Comparison of ENCODE assay signal across 8 mouse cellular contexts in the genomic region with DNA sequence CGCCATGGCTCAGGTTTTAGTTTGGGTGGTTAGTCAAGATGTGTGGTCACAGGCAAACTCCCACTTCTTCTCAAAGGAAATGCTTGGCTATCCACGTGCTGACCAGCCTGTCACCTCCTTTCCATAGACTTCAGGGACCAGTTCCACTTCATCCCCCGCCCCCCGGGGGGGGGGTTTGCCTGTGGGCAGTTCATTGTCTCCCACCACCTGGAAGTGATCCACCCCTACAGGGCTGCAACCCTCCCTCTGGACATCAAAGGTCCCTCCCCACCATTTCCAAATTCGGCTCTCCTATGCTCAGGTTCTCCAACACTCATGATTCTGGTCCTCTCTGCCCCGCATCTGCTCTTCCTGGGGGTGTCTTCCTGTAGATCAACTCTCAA. TPM values are rescaled to one million over a fixed set of nuclear protein-coding genes. Genes with fewer than 3 reads are reported as not detected.
A peak's percentile ranks its signal among the peaks of the same experiment; 100 is the strongest.
DNase-seq lines count a peak whose midpoint lies in the region; ATAC-seq lines count a peak whose summit lies in the region.

No protein-coding gene starts in this region.

- H3K4me1 ChIP-seq in kidney, embryonic 15.5 days: peaks cover 34% of the 10 kb centered on the region
- H3K4me1 ChIP-seq in hindbrain, embryonic 10.5 days (replicated peaks): peaks cover 21% of the 10 kb centered on the region
- peaks cover 16% of the 10 kb centered on the region for H3K4me1 ChIP-seq in midbrain, embryonic 10.5 days

- 0% methylated on average over 5 of the region's 6 CpGs for WGBS in kidney, embryonic 15.5 days
- WGBS in hindbrain, embryonic 10.5 days: 4% methylated on average over 6 of the region's 6 CpGs
- WGBS in midbrain, embryonic 10.5 days: 4% methylated on average over 6 of the region's 6 CpGs

- H3K36me3 ChIP-seq in kidney, embryonic 15.5 days: no peaks in the 10 kb centered on the region
- no peaks in the 10 kb centered on the region for H3K36me3 ChIP-seq in hindbrain, embryonic 10.5 days
- H3K36me3 ChIP-seq in midbrain, embryonic 10.5 days: no peaks in the 10 kb centered on the region

- peak overlapping the region; percentile 73 for H3K4me3 ChIP-seq in kidney, embryonic 15.5 days (replicated peaks)
- peak overlapping the region; percentile 64 for H3K4me3 ChIP-seq in hindbrain, embryonic 10.5 days
- peak overlapping the region; percentile 69 for H3K4me3 ChIP-seq in midbrain, embryonic 10.5 days

- H3K27ac ChIP-seq in kidney, embryonic 15.5 days: peak overlapping the region; percentile 90
- H3K27ac ChIP-seq in hindbrain, embryonic 10.5 days: peak overlapping the region; percentile 87
- H3K27ac ChIP-seq in midbrain, embryonic 10.5 days (replicated peaks): peak overlapping the region; percentile 85

- H3K9ac ChIP-seq in kidney, embryonic 15.5 days: peak overlapping the region; percentile 75

- no peak for DNase-seq in kidney, postnatal 25 days
- DNase-seq in hindbrain, embryonic 10.5 days (ENCODE audit: low spot score): peak; percentile 40
- DNase-seq in midbrain, embryonic 10.5 days (ENCODE audit: low spot score): no peak
- no peak for DNase-seq in thymus, postnatal 14 days
- no peak for DNase-seq in urinary bladder, postnatal 36 days (ENCODE audit: low spot score in 2 of 2)
- DNase-seq in testis, postnatal 10 days (ENCODE audit: low spot score): no peak

- H3K27me3 ChIP-seq in kidney, embryonic 15.5 days: no peaks in the 10 kb centered on the region
- H3K27me3 ChIP-seq in hindbrain, embryonic 10.5 days (ENCODE audit: insufficient read depth, poor library complexity, severe bottlenecking): peaks cover 21% of the 10 kb centered on the region
- H3K27me3 ChIP-seq in midbrain, embryonic 10.5 days (ENCODE audit: low read depth, poor library complexity, severe bottlenecking): peaks cover 32% of the 10 kb centered on the region

- ATAC-seq in kidney, embryonic 15.5 days (replicated peaks; ENCODE audit: low FRiP score): peak; percentile 54
- peak; percentile 30; the same call in 1 of the 2 replicates for ATAC-seq in common myeloid progenitor, adult 5-6 weeks (replicated peaks; ENCODE audit: low read depth, poor library complexity, severe bottlenecking)

- H3K4me2 ChIP-seq in kidney, embryonic 15.5 days: peak overlapping the region; percentile 87

- no peaks in the 10 kb centered on the region for H3K9me3 ChIP-seq in kidney, embryonic 15.5 days (replicated peaks)
- peaks cover 6% of the 10 kb centered on the region; the same call in 1 of the 2 replicates for H3K9me3 ChIP-seq in hindbrain, embryonic 10.5 days
- H3K9me3 ChIP-seq in midbrain, embryonic 10.5 days (replicated peaks): peaks cover 3% of the 10 kb centered on the region; the same call in 1 of the 2 replicates

RNA-seq across cellular contexts. Expression of a gene that starts 33.7 kb away (rescaled TPM):
- 90.7 and 92.4 TPM in 2 replicates for polyA plus RNA-seq in kidney, embryonic 15.5 days (2015; fragmentation: Nextera tagmentation; extraction: Ambion mirVana)
- total RNA-seq in common myeloid progenitor, adult 5-6 weeks (2017): 0.32 TPM in 1 of 2 replicates, not detected in the other
- 7.6 and 11.2 TPM in 2 replicates for polyA plus RNA-seq in hindbrain, embryonic 10.5 days (2016; fragmentation: Nextera tagmentation; extraction: Ambion mirVana)
- 6.8 and 7.1 TPM in 2 replicates for polyA plus RNA-seq in midbrain, embryonic 10.5 days (2016; fragmentation: Nextera tagmentation; extraction: Ambion mirVana)
